Mouse (Mus musculus) forebrain, embryonic 16.5 days (tissue): ENCODE data around the gene Mkrn2. TPM values are rescaled to one million over a fixed set of nuclear protein-coding genes. Genes with fewer than 3 reads are reported as not detected.
"Not testable (repeated sequence)": the region's sequence is repeated elsewhere in the genome, so short reads cannot be mapped to it uniquely, and the experiment has no call there.

ENCODE experiments used
- ATAC-seq: fragments of 200-750 bp; cut with Nextera tagmentation; 2 replicates; pipeline ENCODE4 v1.8.0; 2017; ENCODE audit warnings: mild to moderate bottlenecking, moderate library complexity
- H3K27ac ChIP-seq: fragments of 300-500 bp; sonication (generic); 2 replicates; pipeline ENCODE4 v1.5.1; 2014; ENCODE audit warnings: low read length, control low read depth
- H3K27me3 ChIP-seq: fragments of 300-500 bp; sonication (generic); replicated peaks from 2 replicates; pipeline ENCODE4 v1.6.1; 2014; ENCODE audit warnings: low read length; ENCODE audit not compliant: control insufficient read depth, insufficient read depth
- H3K36me3 ChIP-seq: fragments of 300-500 bp; sonication (generic); 2 replicates; pipeline ENCODE4 v1.6.1; 2014; ENCODE audit not compliant: control insufficient read depth, insufficient read depth
- H3K4me1 ChIP-seq: fragments of 300-500 bp; sonication (generic); replicated peaks from 2 replicates; pipeline ENCODE4 v1.6.1; 2014; ENCODE audit warnings: low read length; ENCODE audit not compliant: control insufficient read depth, insufficient read depth
- H3K4me2 ChIP-seq: fragments of 300-500 bp; sonication (generic); 2 replicates; pipeline ENCODE4 v1.6.1; 2014; ENCODE audit warnings: mild to moderate bottlenecking, low read length, control low read depth
- H3K4me3 ChIP-seq: fragments of 300-500 bp; sonication (generic); replicated peaks from 2 replicates; pipeline ENCODE4 v1.5.1; 2014; ENCODE audit warnings: mild to moderate bottlenecking, low read length, control low read depth
- H3K9ac ChIP-seq: fragments of 300-500 bp; sonication (generic); replicated peaks from 2 replicates; pipeline ENCODE4 v1.6.1; 2014; ENCODE audit warnings: low read depth, low read length, control low read depth
- H3K9me3 ChIP-seq: fragments of 300-500 bp; sonication (generic); 2 replicates; pipeline ENCODE4 v1.6.1; 2016; ENCODE audit warnings: low read length; ENCODE audit not compliant: control insufficient read depth
- WGBS: fragments of 180-500 bp; shearing (Covaris S2); extraction: QIAGEN DNeasy Blood & Tissue Kit; methylation state at CpG from one replicate; pipeline ENCODE4 v1.1.7; 2014; 5-methylcytosine and 5-hydroxymethylcytosine counted together
- polyA plus RNA-seq: library from polyadenylated mRNA; unstranded; fragments of >200 nt; fragmentation: Nextera tagmentation; extraction: Ambion mirVana; gene quantifications from 2 replicates; pipeline ENCODE4 v1.2.1, GENCODE M21; 2015

Gene Mkrn2
- polyA plus RNA-seq, 1 experiment from 2014 or later: 42.7 TPM

- Histone ChIP-seq H3K4me2 (no peak overlapping the region), H3K36me3 (peaks cover 25% of the 10 kb centered on the region), H3K27ac (no peak overlapping the region), H3K4me1 (no peaks in the 10 kb centered on the region), H3K9me3 (no peaks in the 10 kb centered on the region), H3K4me3 (no peak overlapping the region), H3K9ac (no peak overlapping the region), H3K27me3 (no peaks in the 10 kb centered on the region)
- 92% methylated on average over 3 of the region's 3 CpGs for WGBS
- no peak for ATAC-seq
Measured at GRCm38 (mm10) chr6:115631056-115631795, 29.5 kb downstream of the Mkrn2 start.

DNA sequence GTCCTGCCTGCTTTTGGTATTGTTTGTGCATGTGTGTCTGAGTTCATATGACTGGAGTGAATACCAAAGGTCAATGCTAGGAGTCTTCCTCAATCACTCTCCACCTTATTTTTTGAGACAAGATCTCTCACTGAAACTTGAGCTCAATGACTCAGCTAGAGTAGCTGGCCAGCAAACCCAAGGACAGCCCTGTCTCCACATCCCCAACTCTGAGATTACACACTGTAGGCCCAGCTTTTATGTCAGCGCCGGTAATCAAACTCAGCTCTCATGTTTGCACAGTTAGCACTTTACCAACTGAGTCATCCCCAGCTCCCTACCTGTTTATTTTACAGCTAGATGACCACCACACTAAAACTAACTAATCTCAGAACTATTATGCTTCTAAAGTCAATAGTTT, 32.3 kb downstream of the Mkrn2 start:
- no peak overlapping the region for H3K27ac ChIP-seq
- no peaks in the 10 kb centered on the region for H3K4me1 ChIP-seq
- H3K4me3 ChIP-seq: no peak overlapping the region
- no peaks in the 10 kb centered on the region for H3K27me3 ChIP-seq
- H3K9me3 ChIP-seq: no peaks in the 10 kb centered on the region
- H3K4me2 ChIP-seq: no peak overlapping the region
- no peak overlapping the region for H3K9ac ChIP-seq
- 97% methylated on average over 2 of the region's 2 CpGs for WGBS
- peaks cover 28% of the 10 kb centered on the region for H3K36me3 ChIP-seq
- no peak for ATAC-seq

DNA sequence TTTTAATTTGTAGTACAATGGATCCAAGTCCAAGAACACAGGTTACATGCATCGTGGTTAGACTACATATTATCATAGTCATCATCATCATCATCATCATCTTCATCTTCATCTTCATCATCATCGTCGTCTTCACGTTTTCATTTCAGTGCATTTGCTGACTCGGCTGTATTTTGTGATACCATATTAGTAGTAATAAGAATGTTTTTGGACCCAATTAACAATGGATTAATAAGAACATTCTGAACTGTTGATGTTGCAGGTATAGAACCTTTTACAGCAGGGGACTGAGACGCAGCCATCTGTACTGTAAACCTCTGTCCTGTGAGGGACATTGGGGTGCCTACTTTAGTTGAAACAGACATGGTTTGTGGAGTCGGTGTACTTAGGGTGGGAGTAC, 36.5 kb downstream of the Mkrn2 start:
- not testable (repeated sequence) for H3K9me3 ChIP-seq, ATAC-seq, H3K4me1 ChIP-seq, H3K9ac ChIP-seq, H3K4me2 ChIP-seq, H3K4me3 ChIP-seq, H3K27me3 ChIP-seq, H3K27ac ChIP-seq
- WGBS: 95% methylated on average over 7 of the region's 7 CpGs
- H3K36me3 ChIP-seq: peaks cover 18% of the 10 kb centered on the region

DNA sequence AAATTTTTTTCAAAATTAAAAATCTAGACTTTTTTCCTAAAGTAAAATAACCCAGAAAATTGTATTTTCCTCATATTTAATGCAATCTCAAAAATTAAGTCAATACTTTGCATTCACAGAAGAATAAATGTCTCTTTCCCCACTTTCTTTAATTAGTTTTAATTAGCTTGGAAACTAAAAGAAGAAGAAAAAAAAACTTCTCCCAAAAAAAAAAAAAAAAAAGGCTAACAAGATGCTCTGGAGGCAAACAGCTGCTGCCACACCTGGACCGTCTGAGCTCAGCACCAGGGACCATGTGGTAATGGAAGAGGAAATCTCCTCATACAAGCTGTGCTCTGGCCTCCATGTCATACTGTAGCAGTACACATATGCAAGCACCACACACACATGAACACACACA, 41.6 kb downstream of the Mkrn2 start:
- Histone ChIP-seq H3K4me2 (no peak overlapping the region), H3K36me3 (0 out of 2 replicates have a peak, but pooled peaks cover 2% of the 10 kb centered on the region), H3K9ac (no peak overlapping the region), H3K27ac (no peak overlapping the region), H3K27me3 (no peaks in the 10 kb centered on the region), H3K9me3 (no peaks in the 10 kb centered on the region), H3K4me1 (no peaks in the 10 kb centered on the region), H3K4me3 (no peak overlapping the region)
- WGBS: 63% methylated on average over 1 of the region's 1 CpGs
- no peak for ATAC-seq

GRCm38 (mm10) chr6:115649792-115650365, 48.2 kb downstream of the Mkrn2 start:
- WGBS: 78% methylated on average over 1 of the region's 1 CpGs
- H3K27me3 ChIP-seq: no peaks in the 10 kb centered on the region
- no peak overlapping the region for H3K9ac ChIP-seq
- no peaks in the 10 kb centered on the region for H3K36me3 ChIP-seq
- H3K27ac ChIP-seq: no peak overlapping the region
- ATAC-seq: no peak
- H3K9me3 ChIP-seq: no peaks in the 10 kb centered on the region
- H3K4me2 ChIP-seq: no peak overlapping the region
- peaks cover 9% of the 10 kb centered on the region; the same call in 1 of the 2 replicates for H3K4me1 ChIP-seq
- no peak overlapping the region for H3K4me3 ChIP-seq

DNA sequence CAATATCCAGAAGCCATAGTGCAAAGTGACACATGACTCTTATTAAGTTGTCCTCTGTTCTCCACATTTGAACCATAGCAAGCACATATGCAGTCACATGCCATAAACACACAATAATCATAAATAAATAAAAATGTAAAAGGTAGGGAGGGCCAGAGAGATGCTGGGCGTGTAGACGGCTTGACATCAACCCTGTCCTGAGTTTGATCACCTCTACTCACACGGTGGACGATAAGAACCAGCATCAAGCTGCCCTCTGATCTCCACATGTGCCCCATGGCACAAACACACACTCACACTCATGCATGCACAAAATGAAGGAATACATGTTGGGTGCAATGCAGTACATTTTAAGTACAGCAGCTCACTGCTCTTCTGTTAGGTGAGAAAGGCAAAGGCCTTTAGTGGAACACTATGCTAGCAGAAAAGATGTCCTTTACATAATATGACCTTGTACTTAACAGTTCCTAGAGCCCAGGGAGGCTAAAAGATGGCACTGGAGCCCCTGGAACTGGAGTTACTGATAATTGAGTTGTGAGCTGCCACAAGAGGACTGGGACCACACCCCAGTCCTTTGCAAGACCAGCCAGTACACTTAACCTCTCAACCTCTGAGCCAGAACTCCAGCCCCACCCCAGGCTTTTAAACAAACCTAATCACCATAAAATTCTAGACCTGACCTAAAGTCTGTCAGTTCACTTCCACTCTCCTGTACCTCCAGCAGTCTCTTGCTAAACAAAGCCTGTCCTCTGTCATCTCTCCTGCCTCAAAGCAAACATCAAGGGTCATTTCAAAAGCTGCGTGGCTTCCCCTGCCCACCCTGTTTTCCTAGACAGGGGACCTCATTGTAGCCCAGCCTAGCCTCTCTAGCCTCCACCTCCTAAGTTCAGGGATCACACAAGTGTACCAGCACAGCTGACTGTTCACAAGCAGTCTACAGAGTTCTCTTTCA, 49.0 kb downstream of the Mkrn2 start:
- Histone ChIP-seq H3K4me2 (no peak overlapping the region), H3K9ac (no peak overlapping the region), H3K36me3 (no peaks in the 10 kb centered on the region), H3K4me3 (no peak overlapping the region), H3K27ac (no peak overlapping the region), H3K4me1 (peaks cover 9% of the 10 kb centered on the region; the same call in 1 of the 2 replicates), H3K9me3 (no peaks in the 10 kb centered on the region), H3K27me3 (no peaks in the 10 kb centered on the region)
- no peak for ATAC-seq
- 65% methylated on average over 5 of the region's 5 CpGs for WGBS

DNA sequence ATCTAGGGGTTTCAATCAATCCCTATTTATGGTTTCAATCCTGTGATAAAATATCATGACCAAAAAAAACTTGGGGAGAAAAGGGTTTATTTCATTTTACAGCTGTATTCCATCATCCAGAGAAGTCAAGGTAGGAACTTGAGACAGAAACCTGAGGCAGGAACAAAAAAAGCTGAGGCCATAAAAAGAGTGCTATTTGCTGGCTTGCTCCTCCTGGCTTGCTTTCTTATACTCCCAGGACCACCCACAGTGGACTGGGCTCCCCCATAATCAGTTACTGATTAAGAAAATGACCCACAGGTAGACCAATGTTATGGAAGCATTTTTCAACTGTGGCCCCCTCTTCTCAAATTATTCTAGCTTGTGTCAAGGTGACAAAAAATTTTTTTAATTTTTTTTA, 50.0 kb downstream of the Mkrn2 start:
- no peak overlapping the region for H3K27ac ChIP-seq
- H3K36me3 ChIP-seq: no peaks in the 10 kb centered on the region
- H3K9me3 ChIP-seq: no peaks in the 10 kb centered on the region
- no peak overlapping the region for H3K4me3 ChIP-seq
- H3K4me2 ChIP-seq: no peak overlapping the region
- no peak overlapping the region for H3K9ac ChIP-seq
- peaks cover 9% of the 10 kb centered on the region; the same call in 1 of the 2 replicates for H3K4me1 ChIP-seq
- no peak for ATAC-seq
- H3K27me3 ChIP-seq: no peaks in the 10 kb centered on the region

DNA sequence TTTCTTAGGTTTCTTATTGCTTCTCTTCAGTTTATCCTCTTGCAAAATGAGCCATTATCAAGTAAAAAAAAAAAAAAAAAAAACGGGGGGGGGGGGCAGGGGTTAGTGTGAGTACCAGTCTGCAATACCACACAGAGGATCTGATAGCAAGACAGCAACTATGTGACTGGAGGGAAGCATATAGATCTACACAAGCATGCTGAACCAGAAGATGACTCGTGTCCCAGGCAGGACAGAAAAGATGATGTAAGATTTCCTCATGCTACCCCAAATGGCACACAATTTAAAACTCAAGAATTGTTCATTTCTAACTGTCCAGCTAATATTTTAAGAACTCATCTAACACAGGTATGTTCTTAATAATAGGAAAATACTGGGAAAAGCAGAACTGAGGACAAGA, 52.2 kb downstream of the Mkrn2 start:
- WGBS: 81% methylated on average over 1 of the region's 2 CpGs
- Histone ChIP-seq H3K27ac (no peak overlapping the region), H3K4me3 (no peak overlapping the region), H3K4me1 (peaks cover 9% of the 10 kb centered on the region; the same call in 1 of the 2 replicates), H3K4me2 (no peak overlapping the region), H3K9me3 (no peaks in the 10 kb centered on the region), H3K27me3 (no peaks in the 10 kb centered on the region), H3K9ac (no peak overlapping the region), H3K36me3 (no peaks in the 10 kb centered on the region)
- no peak for ATAC-seq

GRCm38 (mm10) chr6:115658802-115659201, 57.1 kb downstream of the Mkrn2 start:
- H3K27ac ChIP-seq: no peak overlapping the region
- no peaks in the 10 kb centered on the region for H3K9me3 ChIP-seq
- H3K4me2 ChIP-seq: no peak overlapping the region
- H3K27me3 ChIP-seq: no peaks in the 10 kb centered on the region
- no peak for ATAC-seq
- H3K4me1 ChIP-seq: 0 out of 2 replicates have a peak, but pooled peaks cover 6% of the 10 kb centered on the region
- no peak overlapping the region for H3K9ac ChIP-seq
- 0 out of 2 replicates have a peak, but pooled peaks cover 2% of the 10 kb centered on the region for H3K36me3 ChIP-seq
- no peak overlapping the region for H3K4me3 ChIP-seq
